Mouse (Mus musculus) urinary bladder, postnatal 4 days (tissue): ENCODE measurements at regions not wholly inside any gene's neighbourhood (a gene's known extent, or its start where the extent isn't known, plus 50 kb on each side); places are given as distances from the start of the nearest gene placed in this dataset.

Experiments used
- DNase-seq, 2 experiments: peaks; one replicate each; pipeline ENCODE4 v3.0.0; 2021 to 2022; ENCODE audit warnings: low spot score in 2 of 2

GRCm38 (mm10) chr2:75062189-75062510, 236.5 kb downstream of the Mtx2 start:
- no peak for DNase-seq

GRCm38 (mm10) chr2:75064406-75065115, 239.0 kb downstream of the Mtx2 start:
- no peak for DNase-seq

GRCm38 (mm10) chr2:75065304-75065703, 239.7 kb downstream of the Mtx2 start:
- no peak for DNase-seq

- DNase-seq, result no peak
Measured at GRCm38 (mm10) chr2:75069321-75069720, 243.7 kb downstream of the Mtx2 start.

- no peak for DNase-seq
Measured at GRCm38 (mm10) chr2:75072021-75072420, 246.4 kb downstream of the Mtx2 start.

GRCm38 (mm10) chr2:75072471-75072870, 246.9 kb downstream of the Mtx2 start:
- DNase-seq, result no peak

GRCm38 (mm10) chr2:75073178-75073577, 247.6 kb downstream of the Mtx2 start:
- no peak for DNase-seq

- no peak for DNase-seq
Measured at GRCm38 (mm10) chr2:75087164-75087563, 261.6 kb downstream of the Mtx2 start.

GRCm38 (mm10) chr2:75089186-75089585, 263.6 kb downstream of the Mtx2 start:
- DNase-seq, result no peak

GRCm38 (mm10) chr2:75089616-75090015, 264.0 kb downstream of the Mtx2 start:
- no peak for DNase-seq

GRCm38 (mm10) chr2:75090439-75090838, 264.8 kb downstream of the Mtx2 start:
- no peak for DNase-seq

- DNase-seq, result no peak
Measured at GRCm38 (mm10) chr2:75101501-75101900, 275.9 kb downstream of the Mtx2 start.

- peak in 1 of 2 experiments; percentile 21 for DNase-seq
Measured at GRCm38 (mm10) chr2:75112751-75113150, 287.1 kb downstream of the Mtx2 start.

- no peak for DNase-seq
Measured at GRCm38 (mm10) chr2:75114375-75114774, 288.8 kb downstream of the Mtx2 start.

GRCm38 (mm10) chr2:75118348-75118926, 292.8 kb downstream of the Mtx2 start:
- no peak for DNase-seq

GRCm38 (mm10) chr2:75119599-75119998, 294.0 kb downstream of the Mtx2 start:
- DNase-seq, result no peak

GRCm38 (mm10) chr2:75133298-75134080, 307.9 kb downstream of the Mtx2 start:
- DNase-seq, result no peak

- DNase-seq, result no peak
Measured at GRCm38 (mm10) chr2:75136618-75137017, 311.0 kb downstream of the Mtx2 start.

GRCm38 (mm10) chr2:75137133-75137982, 311.8 kb downstream of the Mtx2 start:
- DNase-seq, result no peak

GRCm38 (mm10) chr2:75137983-75138745, 312.6 kb downstream of the Mtx2 start:
- DNase-seq, result peak; percentile 68 to 83

- DNase-seq, result no peak
Measured at GRCm38 (mm10) chr2:75138746-75139060, 313.1 kb downstream of the Mtx2 start.
